In the genomic region with DNA sequence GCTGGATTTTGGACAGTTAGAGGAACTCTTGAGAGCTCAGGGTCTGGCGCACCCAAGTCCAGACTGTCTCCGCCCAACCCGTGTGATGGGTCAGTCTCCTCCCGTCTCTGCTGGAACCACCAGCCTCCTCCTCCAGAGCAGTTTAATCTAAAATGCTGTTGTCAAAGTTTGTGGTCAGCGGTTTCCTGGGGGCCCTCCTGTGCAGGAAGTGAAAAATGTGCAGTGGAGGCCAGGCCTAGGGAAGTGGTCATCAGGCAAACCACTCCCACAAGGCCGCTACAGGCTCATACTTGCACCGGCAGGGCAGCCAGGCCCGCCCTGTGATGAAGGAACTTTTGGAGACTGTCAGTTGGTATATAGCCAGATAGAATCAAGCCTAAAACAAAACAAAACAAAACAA, we compare ENCODE assay signal across 8 mouse cellular contexts. TPM values are rescaled to one million over a fixed set of nuclear protein-coding genes. Genes with fewer than 3 reads are reported as not detected.
DNase-seq lines count a peak whose midpoint lies in the region; ATAC-seq lines count a peak whose summit lies in the region.

No protein-coding gene starts in this region.

- H3K27me3 ChIP-seq in limb, embryonic 10.5 days (ENCODE audit: low read depth, poor library complexity, severe bottlenecking), result peaks cover 26% of the 10 kb centered on the region
- H3K27me3 ChIP-seq in hindbrain, embryonic 12.5 days, result peaks cover 45% of the 10 kb centered on the region

- WGBS in macrophage (ENCODE audit: missing documents), result 0% methylated on average over 8 of the region's 8 CpGs
- 90% methylated on average over 8 of the region's 8 CpGs for WGBS in limb, embryonic 10.5 days
- 91% methylated on average over 8 of the region's 8 CpGs for WGBS in hindbrain, embryonic 12.5 days

- H3K9ac ChIP-seq in hindbrain, embryonic 12.5 days, result no peak overlapping the region

- H3K79me2 ChIP-seq in macrophage (ENCODE audit: inconsistent target), result peaks cover 81% of the 10 kb centered on the region

- no peak overlapping the region for H3K4me2 ChIP-seq in hindbrain, embryonic 12.5 days (replicated peaks)

- peak overlapping the region; percentile 87 for H3K27ac ChIP-seq in macrophage
- H3K27ac ChIP-seq in limb, embryonic 10.5 days, result no peak overlapping the region
- H3K27ac ChIP-seq in hindbrain, embryonic 12.5 days, result no peak overlapping the region

- H3K36me3 ChIP-seq in macrophage (ENCODE audit: inconsistent target), result no peaks in the 10 kb centered on the region
- peaks cover 6% of the 10 kb centered on the region; the same call in 1 of the 2 replicates for H3K36me3 ChIP-seq in limb, embryonic 10.5 days
- H3K36me3 ChIP-seq in hindbrain, embryonic 12.5 days, result no peaks in the 10 kb centered on the region

- H3K9me3 ChIP-seq in limb, embryonic 10.5 days (replicated peaks), result no peaks in the 10 kb centered on the region
- no peaks in the 10 kb centered on the region for H3K9me3 ChIP-seq in hindbrain, embryonic 12.5 days (replicated peaks)

- no peak overlapping the region for H3K4me3 ChIP-seq in macrophage (ENCODE audit: inconsistent target)
- H3K4me3 ChIP-seq in limb, embryonic 10.5 days, result no peak overlapping the region
- H3K4me3 ChIP-seq in hindbrain, embryonic 12.5 days, result no peak overlapping the region

- DNase-seq in urinary bladder, postnatal 14 days (ENCODE audit: low spot score), result peak; percentile 74
- no peak for DNase-seq in urinary bladder, postnatal 25 days (ENCODE audit: low spot score)
- DNase-seq in thymus, postnatal 14 days, result peak; percentile 51
- DNase-seq in limb, embryonic 10.5 days (ENCODE audit: low spot score), result no peak

- peak; percentile 68 to 78 for ATAC-seq in hematopoietic stem cell, adult 5-6 weeks (replicated peaks in 1 of 2; ENCODE audit: insufficient read depth in 1 of 2, low FRiP score in 2 of 2, low TSS enrichment in 1 of 2, low read depth in 1 of 2, poor library complexity in 2 of 2, severe bottlenecking in 2 of 2)
- no peak for ATAC-seq in hindbrain, embryonic 12.5 days (ENCODE audit: low FRiP score)
- ATAC-seq in cerebellum, adult (ENCODE audit: insufficient number of reproducible peaks, low FRiP score, low TSS enrichment), result no peak

- H3K4me1 ChIP-seq in limb, embryonic 10.5 days, result peaks cover 42% of the 10 kb centered on the region
- H3K4me1 ChIP-seq in hindbrain, embryonic 12.5 days, result peaks cover 18% of the 10 kb centered on the region

RNA-seq across cellular contexts. Expression of gene Plekhg3, which starts 6.7 kb away (rescaled TPM):
- 9.6 and 12.3 TPM in 2 replicates for total RNA-seq in hematopoietic stem cell, adult 5-6 weeks (2017)
- total RNA-seq in macrophage (2018; cell fraction: chromatin; rRNA removed), result 100 to 1,000 TPM in 8 of 26 experiments, 10 to 100 TPM in 17, 1 to 10 TPM in 1; 6.3 to 176 (median 84.9) TPM
- 10 to 100 TPM in 20 of 26 experiments, 1 to 10 TPM in 6; 2.1 to 26.3 (median 14.4) TPM for total RNA-seq in macrophage (2018; cell fraction: cytosol; rRNA removed)
- 100 to 1,000 TPM in 1 of 26 experiments, 10 to 100 TPM in 20, 1 to 10 TPM in 5; 5.4 to 103 (median 30.6) TPM for total RNA-seq in macrophage (2018; cell fraction: nucleus; rRNA removed)
- 13.1 to 22.6 TPM (median 20.1 TPM) in 3 replicates for polyA plus RNA-seq in macrophage (2018)
- polyA plus RNA-seq in limb, embryonic 10.5 days (2016; fragmentation: Nextera tagmentation; extraction: Ambion mirVana), result 5.7 and 6.2 TPM in 2 replicates
- polyA plus RNA-seq in hindbrain, embryonic 12.5 days (2016; fragmentation: Nextera tagmentation; extraction: Ambion mirVana), result 3.0 and 3.6 TPM in 2 replicates

Comparison
In these comparisons a context has a peak if more than half of its experiments do, and no peak if none do; other contexts are left out.
1. DNase-seq: peak in urinary bladder, postnatal 14 days (single experiment) and thymus, postnatal 14 days (single experiment); none in urinary bladder, postnatal 25 days (single experiment) and limb, embryonic 10.5 days (single experiment).
2. ATAC-seq: peak in hematopoietic stem cell, adult 5-6 weeks (2 of 2); none in hindbrain, embryonic 12.5 days (single experiment) and cerebellum, adult (single experiment).